Mouse (Mus musculus) thymus, postnatal 0 days (tissue): ENCODE results near the gene E2f1. TPM values are rescaled to one million over a fixed set of nuclear protein-coding genes. Genes with fewer than 3 reads are reported as not detected.

Source experiments
- DNase-seq: peaks from one replicate; pipeline ENCODE4 v3.0.0-alpha.2; 2015; ENCODE audit warnings: low spot score
- polyA plus RNA-seq: library from polyadenylated mRNA; unstranded; fragments of >200 nt; fragmentation: Nextera tagmentation; extraction: Ambion mirVana; gene quantifications from 2 replicates; pipeline ENCODE4 v1.2.1, GENCODE M21; 2015

Gene E2f1
- 14.7 and 16.8 TPM in 2 replicates for polyA plus RNA-seq

- DNase-seq = peak; percentile 96
Measured at GRCm38 (mm10) chr2:154569836-154570286, at the start of gene E2f1. TSS of gene E2f1 (minus strand) at chr2:154569892.

GRCm38 (mm10) chr2:154617061-154617460 lies 47.4 kb upstream of the E2f1 start:
- peak; percentile 82 for DNase-seq

- peak; percentile 69 for DNase-seq
Measured at GRCm38 (mm10) chr2:154615674-154616073, 46.0 kb upstream of the E2f1 start.

- DNase-seq = no peak
Measured at GRCm38 (mm10) chr2:154614841-154615576, 45.3 kb upstream of the E2f1 start.

- DNase-seq = peak; percentile 97
Measured at GRCm38 (mm10) chr2:154613118-154614115, 43.7 kb upstream of the E2f1 start, which contains the start of the genes Zfp341 and 4930519P11Rik. TSS of gene Zfp341 (plus strand) at chr2:154613297. TSS of gene 4930519P11Rik (minus strand) at chr2:154613437.

- no peak for DNase-seq
Measured at GRCm38 (mm10) chr2:154609050-154609767, 39.5 kb upstream of the E2f1 start.

GRCm38 (mm10) chr2:154606965-154607364 lies 37.3 kb upstream of the E2f1 start:
- DNase-seq = no peak

- DNase-seq = peak; percentile 85
Measured at GRCm38 (mm10) chr2:154604156-154604555, 34.5 kb upstream of the E2f1 start.

- DNase-seq = peak; percentile 97
Measured at GRCm38 (mm10) chr2:154603638-154604153, 34.0 kb upstream of the E2f1 start, which contains the start of gene Pxmp4. TSS of gene Pxmp4 (minus strand) at chr2:154603708.

GRCm38 (mm10) chr2:154603007-154603637 lies 33.4 kb upstream of the E2f1 start:
- DNase-seq = no peak

- DNase-seq = no peak
Measured at GRCm38 (mm10) chr2:154601324-154601723, 31.6 kb upstream of the E2f1 start.

- no peak for DNase-seq
Measured at GRCm38 (mm10) chr2:154600586-154600985, 30.9 kb upstream of the E2f1 start.

- no peak for DNase-seq
Measured at GRCm38 (mm10) chr2:154597399-154597798, 27.7 kb upstream of the E2f1 start.

GRCm38 (mm10) chr2:154595775-154596174 lies 26.1 kb upstream of the E2f1 start:
- DNase-seq = no peak

- DNase-seq = peak; percentile 58
Measured at GRCm38 (mm10) chr2:154593025-154593424, 23.3 kb upstream of the E2f1 start.

- DNase-seq = no peak
Measured at GRCm38 (mm10) chr2:154591239-154591638, 21.5 kb upstream of the E2f1 start.

- no peak for DNase-seq
Measured at GRCm38 (mm10) chr2:154589051-154589450, 19.4 kb upstream of the E2f1 start.

- peak; percentile 68 for DNase-seq
Measured at GRCm38 (mm10) chr2:154586405-154586804, 16.7 kb upstream of the E2f1 start.

GRCm38 (mm10) chr2:154584931-154585601 lies 15.4 kb upstream of the E2f1 start:
- no peak for DNase-seq
